Mouse (Mus musculus): ENCODE data around the gene Hsph1. TPM values are rescaled to one million over a fixed set of nuclear protein-coding genes. Genes with fewer than 3 reads are reported as not detected.

Gene Hsph1
- polyA plus RNA-seq, 1 experiment from 2014 or later = 99.4 TPM

DNA sequence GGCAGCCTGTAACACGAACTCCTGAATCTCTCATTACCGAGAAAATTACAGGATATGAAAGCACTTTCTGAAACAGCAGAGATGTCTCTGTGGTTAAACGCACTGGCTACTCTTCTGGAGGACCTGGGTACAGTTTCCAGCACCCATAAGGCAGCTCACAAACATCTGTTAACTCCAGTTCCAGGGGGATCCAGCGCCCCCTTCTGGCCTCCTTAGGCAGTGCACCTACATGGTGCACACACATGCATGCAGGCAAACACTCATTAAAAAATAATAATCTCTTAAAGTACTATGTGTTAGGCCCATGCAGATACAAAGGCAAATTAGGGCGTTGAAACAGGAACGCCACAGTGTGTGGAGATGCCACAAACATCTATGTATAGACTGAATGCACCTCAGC is 25.3 kb upstream of the Hsph1 start:
- DNase-seq (ENCODE audit: low spot score) = no peak
- Histone ChIP-seq H3K4me3 (replicated peaks; ENCODE audit: low read length) (no peak overlapping the region), H3K9me3 (ENCODE audit: control insufficient read depth, low read length) (no peaks in the 10 kb centered on the region), H3K36me3 (replicated peaks; ENCODE audit: control insufficient read depth, insufficient read depth) (no peaks in the 10 kb centered on the region), H3K9ac (no peak overlapping the region), H3K4me1 (replicated peaks; ENCODE audit: control insufficient read depth, insufficient read depth, low read length) (0 out of 2 replicates have a peak, but pooled peaks cover 2% of the 10 kb centered on the region), H3K27ac (no peak overlapping the region), H3K27me3 (ENCODE audit: control insufficient read depth, insufficient read depth, low read length) (no peaks in the 10 kb centered on the region), H3K4me2 (replicated peaks) (no peak overlapping the region)
- ATAC-seq (ENCODE audit: low FRiP score) = no peak
- 91% methylated on average over 6 of the region's 6 CpGs for WGBS

DNA sequence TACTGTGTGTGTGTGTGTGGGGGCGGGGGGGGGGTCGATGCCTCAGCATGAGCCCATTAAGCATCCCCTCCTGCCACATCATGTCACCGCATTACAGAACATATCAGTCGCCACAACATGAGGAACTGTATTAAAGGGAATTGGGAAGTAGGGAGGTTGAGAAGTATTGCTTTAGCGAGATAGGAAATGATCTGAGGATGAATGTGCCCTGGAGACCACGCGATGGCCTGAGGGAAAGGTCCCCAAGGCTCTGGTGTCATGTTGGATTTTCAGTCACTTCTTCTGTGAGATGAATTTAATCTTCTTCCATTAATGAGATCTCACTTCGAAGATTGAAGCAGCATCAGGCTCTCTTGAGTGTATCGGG is 23.2 kb upstream of the Hsph1 start:
- ATAC-seq (ENCODE audit: low FRiP score) = no peak

DNA sequence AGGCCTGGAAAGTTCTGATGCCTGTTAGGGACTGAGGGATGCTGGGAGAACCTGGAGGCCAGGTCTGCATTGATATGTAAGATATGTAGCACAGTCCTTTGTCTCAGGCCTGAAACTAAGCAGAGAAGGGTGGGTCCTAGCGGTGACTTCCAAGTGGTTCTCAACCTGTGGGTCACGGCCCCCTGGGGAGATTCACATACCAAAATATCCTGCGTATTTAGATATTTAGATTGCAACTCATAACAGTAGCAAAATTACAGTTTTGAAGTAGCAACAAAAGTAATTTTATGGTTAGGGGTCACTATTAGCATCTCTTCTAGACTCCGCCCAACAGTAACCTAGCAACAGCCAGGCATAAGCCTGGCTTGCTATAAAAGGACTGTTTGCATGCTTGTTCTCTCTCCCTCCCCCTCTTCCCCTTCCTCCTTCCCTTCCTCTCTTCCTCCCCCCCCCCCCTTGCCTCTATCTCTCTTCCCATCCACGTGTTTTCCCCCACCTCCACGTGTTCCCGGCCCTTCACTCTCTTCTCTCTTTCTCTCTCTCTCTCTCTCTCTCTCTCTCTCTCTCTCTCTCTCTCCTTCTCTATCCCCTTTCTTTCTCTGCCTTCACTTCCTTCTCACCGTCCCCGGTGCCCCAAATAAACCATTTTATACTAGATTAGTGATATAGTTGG is 22.7 kb upstream of the Hsph1 start:
- H3K9ac ChIP-seq = no peak overlapping the region
- 62% methylated on average over 9 of the region's 9 CpGs for WGBS
- H3K4me3 ChIP-seq (replicated peaks; ENCODE audit: low read length) = no peak overlapping the region
- H3K27ac ChIP-seq = no peak overlapping the region
- H3K27me3 ChIP-seq (ENCODE audit: control insufficient read depth, insufficient read depth, low read length) = no peaks in the 10 kb centered on the region
- ATAC-seq (ENCODE audit: low FRiP score) (no peak), DNase-seq (ENCODE audit: low spot score) (no peak)
- no peaks in the 10 kb centered on the region for H3K36me3 ChIP-seq (replicated peaks; ENCODE audit: control insufficient read depth, insufficient read depth)
- H3K9me3 ChIP-seq (ENCODE audit: control insufficient read depth, low read length) = no peaks in the 10 kb centered on the region
- 0 out of 2 replicates have a peak, but pooled peaks cover 2% of the 10 kb centered on the region for H3K4me1 ChIP-seq (replicated peaks; ENCODE audit: control insufficient read depth, insufficient read depth, low read length)
- no peak overlapping the region for H3K4me2 ChIP-seq (replicated peaks)

More for the DNA sequence above, 23.2 kb upstream of the Hsph1 start:
- Histone ChIP-seq H3K9me3 (ENCODE audit: control insufficient read depth, low read length) (no peaks in the 10 kb centered on the region), H3K9ac (no peak overlapping the region), H3K4me1 (replicated peaks; ENCODE audit: control insufficient read depth, insufficient read depth, low read length) (0 out of 2 replicates have a peak, but pooled peaks cover 2% of the 10 kb centered on the region), H3K4me3 (replicated peaks; ENCODE audit: low read length) (no peak overlapping the region), H3K27me3 (ENCODE audit: control insufficient read depth, insufficient read depth, low read length) (no peaks in the 10 kb centered on the region), H3K27ac (no peak overlapping the region), H3K36me3 (replicated peaks; ENCODE audit: control insufficient read depth, insufficient read depth) (no peaks in the 10 kb centered on the region), H3K4me2 (replicated peaks) (no peak overlapping the region)
- no peak for DNase-seq (ENCODE audit: low spot score)
- 50% methylated on average over 9 of the region's 9 CpGs for WGBS

DNA sequence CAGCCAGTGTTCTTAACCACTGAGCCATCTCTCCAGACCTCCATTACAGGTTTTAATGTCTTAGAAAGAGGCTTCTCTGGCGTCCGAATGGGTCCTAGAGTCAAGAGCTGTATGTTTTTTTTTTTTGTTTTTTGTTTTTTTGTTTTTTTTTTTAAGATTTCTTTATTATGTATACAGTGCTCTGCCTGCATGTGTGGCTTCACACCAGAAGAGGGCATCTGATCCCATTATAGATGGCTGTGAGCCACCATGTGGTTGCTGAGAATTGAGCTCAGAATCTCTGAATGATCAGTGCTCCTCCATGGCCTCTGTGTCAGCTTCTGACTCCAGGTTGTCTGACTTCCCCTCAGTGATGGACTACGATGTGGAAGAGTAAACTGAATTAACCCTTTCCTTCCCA is 21.8 kb upstream of the Hsph1 start:
- Histone ChIP-seq H3K9ac (no peak overlapping the region), H3K27ac (no peak overlapping the region), H3K4me1 (replicated peaks; ENCODE audit: control insufficient read depth, insufficient read depth, low read length) (0 out of 2 replicates have a peak, but pooled peaks cover 2% of the 10 kb centered on the region), H3K4me2 (replicated peaks) (no peak overlapping the region), H3K36me3 (replicated peaks; ENCODE audit: control insufficient read depth, insufficient read depth) (no peaks in the 10 kb centered on the region), H3K27me3 (ENCODE audit: control insufficient read depth, insufficient read depth, low read length) (no peaks in the 10 kb centered on the region), H3K4me3 (replicated peaks; ENCODE audit: low read length) (no peak overlapping the region), H3K9me3 (ENCODE audit: control insufficient read depth, low read length) (no peaks in the 10 kb centered on the region)
- 62% methylated on average over 3 of the region's 3 CpGs for WGBS
- DNase-seq (ENCODE audit: low spot score) = no peak
- no peak for ATAC-seq (ENCODE audit: low FRiP score)

DNA sequence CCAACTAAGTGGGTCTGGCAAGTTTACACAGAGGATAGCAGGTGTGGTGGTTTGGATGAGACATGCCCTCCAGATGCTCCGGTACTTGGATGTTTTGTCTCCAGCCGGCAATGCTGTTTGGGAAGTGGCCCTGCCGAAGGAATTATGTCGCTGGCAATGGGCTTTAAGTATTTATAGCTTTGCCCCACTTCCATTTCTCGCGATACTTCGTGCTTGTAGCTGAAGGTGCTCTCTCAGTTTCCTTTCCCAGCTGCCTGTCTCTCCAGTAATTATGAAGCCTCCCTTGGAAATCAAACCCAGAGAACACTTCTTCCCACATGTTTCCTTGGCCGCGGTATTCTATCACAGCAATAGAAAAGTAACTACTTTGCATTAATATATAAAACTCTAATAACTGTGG is 19.5 kb upstream of the Hsph1 start:
- Histone ChIP-seq H3K4me1 (replicated peaks; ENCODE audit: control insufficient read depth, insufficient read depth, low read length) (0 out of 2 replicates have a peak, but pooled peaks cover 2% of the 10 kb centered on the region), H3K4me2 (replicated peaks) (no peak overlapping the region), H3K27ac (no peak overlapping the region), H3K36me3 (replicated peaks; ENCODE audit: control insufficient read depth, insufficient read depth) (no peaks in the 10 kb centered on the region), H3K4me3 (replicated peaks; ENCODE audit: low read length) (no peak overlapping the region), H3K9ac (no peak overlapping the region), H3K9me3 (ENCODE audit: control insufficient read depth, low read length) (no peaks in the 10 kb centered on the region), H3K27me3 (ENCODE audit: control insufficient read depth, insufficient read depth, low read length) (no peaks in the 10 kb centered on the region)
- DNase-seq (ENCODE audit: low spot score) (no peak), ATAC-seq (ENCODE audit: low FRiP score) (no peak)
- 85% methylated on average over 9 of the region's 9 CpGs for WGBS

- H3K9me3 ChIP-seq (ENCODE audit: control insufficient read depth, low read length) = no peaks in the 10 kb centered on the region
- H3K9ac ChIP-seq = no peak overlapping the region
- no peak for DNase-seq (ENCODE audit: low spot score)
- 66% methylated on average over 4 of the region's 4 CpGs for WGBS
- no peaks in the 10 kb centered on the region for H3K36me3 ChIP-seq (replicated peaks; ENCODE audit: control insufficient read depth, insufficient read depth)
- no peak; the same call in 1 of the 2 replicates for ATAC-seq (ENCODE audit: low FRiP score)
- no peak overlapping the region for H3K4me2 ChIP-seq (replicated peaks)
- peaks cover 5% of the 10 kb centered on the region; the same call in 1 of the 2 replicates for H3K4me1 ChIP-seq (replicated peaks; ENCODE audit: control insufficient read depth, insufficient read depth, low read length)
- H3K27me3 ChIP-seq (ENCODE audit: control insufficient read depth, insufficient read depth, low read length) = no peaks in the 10 kb centered on the region
- H3K27ac ChIP-seq = no peak overlapping the region
- no peak overlapping the region for H3K4me3 ChIP-seq (replicated peaks; ENCODE audit: low read length)
Observed at GRCm38 (mm10) chr5:149650179-149650553, 14.0 kb upstream of the Hsph1 start.

DNA sequence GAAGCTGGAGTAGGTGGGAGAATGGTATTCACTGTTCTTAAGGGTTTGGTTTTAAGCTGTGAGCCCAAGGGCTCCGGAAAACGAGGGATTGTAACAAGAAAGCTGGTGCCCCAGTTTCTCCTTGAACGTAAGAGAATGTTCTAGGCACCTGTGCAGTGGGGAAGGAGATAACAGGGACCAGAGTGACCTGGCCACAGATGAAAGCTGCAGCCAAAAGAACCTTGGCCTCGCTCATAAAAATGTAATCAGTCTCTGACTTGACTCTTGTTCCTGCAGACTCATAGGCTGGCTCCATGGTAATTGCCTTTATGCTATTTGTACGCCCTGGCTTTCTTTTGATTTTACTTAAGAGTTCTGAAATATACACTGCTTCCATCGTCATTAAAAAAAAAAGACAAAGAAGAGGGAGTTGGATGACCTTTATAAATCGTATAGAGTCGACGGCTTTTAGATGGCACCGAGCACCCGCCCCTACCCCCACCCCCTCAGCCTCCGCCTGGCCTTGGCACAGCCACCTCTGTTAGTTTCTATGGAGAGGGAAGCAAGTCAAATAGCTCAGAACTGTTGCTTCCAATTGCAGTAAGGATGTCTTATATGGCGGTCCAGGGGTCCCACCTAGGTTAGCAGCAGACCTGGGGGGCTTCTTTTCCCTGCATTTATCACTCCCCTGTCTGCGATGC is 13.5 kb upstream of the Hsph1 start:
- Histone ChIP-seq H3K4me1 (replicated peaks; ENCODE audit: control insufficient read depth, insufficient read depth, low read length) (peaks cover 5% of the 10 kb centered on the region; the same call in 1 of the 2 replicates), H3K4me3 (replicated peaks; ENCODE audit: low read length) (no peak overlapping the region), H3K27me3 (ENCODE audit: control insufficient read depth, insufficient read depth, low read length) (no peaks in the 10 kb centered on the region), H3K9ac (no peak overlapping the region), H3K27ac (no peak overlapping the region), H3K36me3 (replicated peaks; ENCODE audit: control insufficient read depth, insufficient read depth) (no peaks in the 10 kb centered on the region), H3K4me2 (replicated peaks) (no peak overlapping the region), H3K9me3 (ENCODE audit: control insufficient read depth, low read length) (no peaks in the 10 kb centered on the region)
- 78% methylated on average over 14 of the region's 14 CpGs for WGBS
- ATAC-seq (ENCODE audit: low FRiP score) (no peak), DNase-seq (ENCODE audit: low spot score) (no peak)

DNA sequence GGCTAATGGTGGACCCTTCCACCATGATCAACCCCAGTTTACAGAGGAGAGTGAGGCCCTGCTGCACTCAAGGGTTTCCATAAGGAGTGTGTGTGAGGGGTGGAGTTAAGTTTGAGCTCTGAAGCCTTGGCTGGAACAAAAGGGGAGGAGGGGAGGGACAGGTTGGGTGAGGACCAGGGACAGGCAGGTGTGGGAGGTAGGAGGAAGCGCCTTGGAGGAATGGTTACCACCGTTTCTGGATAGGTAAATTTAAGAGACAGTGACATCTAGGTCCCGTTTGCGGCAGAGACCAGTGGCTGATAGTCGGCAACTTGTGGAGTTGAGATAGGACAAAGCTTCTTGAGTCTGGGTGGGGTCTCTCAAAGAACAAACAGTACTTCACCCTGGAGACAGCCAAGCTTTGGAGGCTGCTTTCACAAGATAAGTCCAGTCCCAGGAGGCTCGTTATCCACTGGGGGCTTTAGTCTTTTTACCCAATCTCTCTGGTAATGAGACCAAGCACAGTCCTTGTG is 12.8 kb upstream of the Hsph1 start:
- no peaks in the 10 kb centered on the region for H3K36me3 ChIP-seq (replicated peaks; ENCODE audit: control insufficient read depth, insufficient read depth)
- DNase-seq (ENCODE audit: low spot score) (no peak), ATAC-seq (ENCODE audit: low FRiP score) (no peak)
- no peaks in the 10 kb centered on the region for H3K9me3 ChIP-seq (ENCODE audit: control insufficient read depth, low read length)
- 81% methylated on average over 6 of the region's 6 CpGs for WGBS
- no peak overlapping the region for H3K4me2 ChIP-seq (replicated peaks)
- no peaks in the 10 kb centered on the region for H3K27me3 ChIP-seq (ENCODE audit: control insufficient read depth, insufficient read depth, low read length)
- H3K27ac ChIP-seq = no peak overlapping the region
- H3K4me1 ChIP-seq (replicated peaks; ENCODE audit: control insufficient read depth, insufficient read depth, low read length) = peaks cover 5% of the 10 kb centered on the region; the same call in 1 of the 2 replicates
- H3K4me3 ChIP-seq (replicated peaks; ENCODE audit: low read length) = no peak overlapping the region
- H3K9ac ChIP-seq = no peak overlapping the region

DNA sequence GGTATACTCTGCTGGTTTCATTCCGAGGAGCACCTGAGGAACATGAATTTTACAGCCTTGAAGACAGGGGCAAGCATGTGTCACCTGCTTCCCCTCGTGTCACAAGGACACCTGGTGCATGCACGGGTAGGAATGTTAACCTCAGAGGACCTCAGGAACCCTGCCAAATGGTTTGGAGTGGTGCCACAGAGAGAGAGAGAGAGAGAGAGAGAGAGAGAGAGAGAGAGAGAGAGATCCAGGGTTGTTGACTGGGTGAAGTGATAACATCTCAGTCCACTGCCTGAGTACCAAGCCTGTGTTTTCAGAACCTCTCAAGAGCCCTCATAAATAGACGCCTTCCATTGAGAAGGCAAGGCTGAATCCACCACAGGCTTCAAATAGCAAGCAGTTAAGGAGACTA is 12.0 kb upstream of the Hsph1 start:
- Histone ChIP-seq H3K27ac (peak overlapping the region; percentile 6; the same call in 1 of the 2 replicates), H3K9ac (no peak overlapping the region), H3K27me3 (ENCODE audit: control insufficient read depth, insufficient read depth, low read length) (no peaks in the 10 kb centered on the region), H3K36me3 (replicated peaks; ENCODE audit: control insufficient read depth, insufficient read depth) (no peaks in the 10 kb centered on the region), H3K4me3 (replicated peaks; ENCODE audit: low read length) (no peak overlapping the region), H3K4me1 (replicated peaks; ENCODE audit: control insufficient read depth, insufficient read depth, low read length) (peaks cover 5% of the 10 kb centered on the region; the same call in 1 of the 2 replicates), H3K9me3 (ENCODE audit: control insufficient read depth, low read length) (no peaks in the 10 kb centered on the region), H3K4me2 (replicated peaks) (no peak overlapping the region)
- DNase-seq (ENCODE audit: low spot score) = no peak
- no peak for ATAC-seq (ENCODE audit: low FRiP score)
- WGBS = 66% methylated on average over 4 of the region's 4 CpGs
